Mouse (Mus musculus) kidney, postnatal 0 days (tissue): ENCODE measurements around the gene Creb1. TPM values are rescaled to one million over a fixed set of nuclear protein-coding genes. Genes with fewer than 3 reads are reported as not detected.

Source experiments
- ATAC-seq: fragments of 200-750 bp; cut with Nextera tagmentation; replicated peaks from 2 replicates; pipeline ENCODE4 v1.8.0; 2017; ENCODE audit warnings: low read depth, moderate number of reproducible peaks, moderate TSS enrichment, moderate library complexity; ENCODE audit not compliant: low FRiP score
- DNase-seq: peaks from one replicate; pipeline ENCODE4 v3.0.0-alpha.2; 2016; ENCODE audit warnings: low spot score
- H3K27ac ChIP-seq: fragments of 300-500 bp; sonication (generic); 2 replicates; pipeline ENCODE4 v1.5.1; 2014; ENCODE audit warnings: mild to moderate bottlenecking
- H3K27me3 ChIP-seq: fragments of 300-500 bp; sonication (generic); 2 replicates; pipeline ENCODE4 v1.6.1; 2014; ENCODE audit warnings: low read length, mixed read lengths; ENCODE audit not compliant: insufficient read depth
- H3K36me3 ChIP-seq: fragments of 300-500 bp; sonication (generic); 2 replicates; pipeline ENCODE4 v1.6.1; 2014; ENCODE audit warnings: low read length, mixed read lengths; ENCODE audit not compliant: insufficient read depth
- H3K4me1 ChIP-seq: fragments of 300-500 bp; sonication (generic); replicated peaks from 2 replicates; pipeline ENCODE4 v1.6.1; 2014; ENCODE audit warnings: antibody characterized with exemption, low read length, mixed read lengths; ENCODE audit not compliant: insufficient read depth
- H3K4me2 ChIP-seq: fragments of 300-500 bp; sonication (generic); 2 replicates; pipeline ENCODE4 v1.6.1; 2014; ENCODE audit warnings: mild to moderate bottlenecking, low read length, moderate library complexity, mixed read lengths
- H3K4me3 ChIP-seq: fragments of 300-500 bp; sonication (generic); replicated peaks from 2 replicates; pipeline ENCODE4 v1.5.1; 2014; ENCODE audit warnings: low read depth, low read length
- H3K9ac ChIP-seq: fragments of 300-500 bp; sonication (generic); 2 replicates; pipeline ENCODE4 v1.6.1; 2014; ENCODE audit warnings: low read depth, low read length
- H3K9me3 ChIP-seq: fragments of 300-500 bp; sonication (generic); replicated peaks from 2 replicates; pipeline ENCODE4 v1.6.1; 2016; ENCODE audit warnings: low read length, inconsistent platforms, mixed read lengths
- CTCF ChIP-seq: IDR thresholded peaks from 2 replicates; pipeline ENCODE4 v1.5.1; 2016; ENCODE audit warnings: antibody characterized with exemption, low read depth, mild to moderate bottlenecking, moderate library complexity
- WGBS: fragments of 180-500 bp; shearing (Covaris S2); extraction: QIAGEN DNeasy Blood & Tissue Kit; methylation state at CpG from one replicate; pipeline ENCODE4 v1.1.7; 2014; 5-methylcytosine and 5-hydroxymethylcytosine counted together
- polyA plus RNA-seq: library from polyadenylated mRNA; unstranded; fragments of >200 nt; fragmentation: Nextera tagmentation; extraction: Ambion mirVana; gene quantifications from 2 replicates; pipeline ENCODE4 v1.2.1, GENCODE M21; 2015

The Creb1 gene
- polyA plus RNA-seq, 1 experiment from 2014 or later, result 18.1 TPM

DNA sequence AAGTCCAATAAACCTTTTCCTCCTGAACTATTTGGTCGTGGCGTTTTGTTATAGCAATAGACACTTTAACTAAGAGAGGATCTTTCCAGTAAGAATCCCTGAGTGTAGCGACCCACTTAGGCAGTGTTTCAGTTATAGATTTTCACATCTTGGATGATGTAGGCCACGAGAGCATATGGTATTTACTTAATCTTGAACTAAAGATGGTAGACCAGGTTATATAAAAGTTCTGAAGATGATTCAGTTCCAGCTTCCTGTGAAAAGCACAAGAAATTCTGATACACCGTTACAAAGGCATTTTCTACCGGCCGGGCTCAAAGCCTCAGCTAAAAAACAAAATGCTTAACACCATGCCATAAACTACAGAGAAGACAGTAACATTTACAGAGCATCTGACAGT is 18.3 kb upstream of the Creb1 start:
- WGBS, result 85% methylated on average over 7 of the region's 7 CpGs

DNA sequence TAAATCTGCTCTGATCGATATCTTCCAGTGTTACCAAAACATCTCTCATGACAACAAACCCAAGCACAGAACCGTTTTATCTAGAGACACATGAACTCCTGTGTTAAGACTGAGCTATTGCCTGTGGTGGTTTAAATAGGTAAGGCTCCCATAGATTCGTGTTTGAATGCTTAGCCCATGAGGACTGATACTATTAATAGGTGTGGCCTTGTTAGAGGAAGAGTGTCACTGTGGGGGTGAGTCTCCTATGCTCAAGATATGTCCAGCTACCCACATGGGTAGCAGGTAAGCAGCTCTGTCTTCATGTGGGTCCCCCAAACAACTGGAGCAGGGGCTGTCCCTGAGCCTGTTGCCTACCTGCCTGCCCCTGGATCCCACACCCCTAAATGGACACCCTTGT is 15.9 kb upstream of the Creb1 start:
- Histone ChIP-seq H3K27ac (no peak overlapping the region), H3K9me3 (no peaks in the 10 kb centered on the region), H3K36me3 (no peaks in the 10 kb centered on the region), H3K4me3 (no peak overlapping the region), H3K4me2 (no peak overlapping the region), H3K4me1 (no peaks in the 10 kb centered on the region), H3K27me3 (no peaks in the 10 kb centered on the region), H3K9ac (no peak overlapping the region)
- DNase-seq (no peak), ATAC-seq (no peak)
- no peak for TF ChIP-seq CTCF
- WGBS, result 72% methylated on average over 3 of the region's 3 CpGs

More for the DNA sequence above, 18.3 kb upstream of the Creb1 start:
- H3K9ac ChIP-seq, result no peak overlapping the region
- H3K4me1 ChIP-seq, result no peaks in the 10 kb centered on the region
- DNase-seq (no peak), ATAC-seq (no peak)
- no peaks in the 10 kb centered on the region for H3K36me3 ChIP-seq
- no peaks in the 10 kb centered on the region for H3K27me3 ChIP-seq
- H3K27ac ChIP-seq, result no peak overlapping the region
- H3K4me3 ChIP-seq, result no peak overlapping the region
- no peaks in the 10 kb centered on the region for H3K9me3 ChIP-seq
- TF ChIP-seq CTCF, result no peak
- no peak overlapping the region for H3K4me2 ChIP-seq

DNA sequence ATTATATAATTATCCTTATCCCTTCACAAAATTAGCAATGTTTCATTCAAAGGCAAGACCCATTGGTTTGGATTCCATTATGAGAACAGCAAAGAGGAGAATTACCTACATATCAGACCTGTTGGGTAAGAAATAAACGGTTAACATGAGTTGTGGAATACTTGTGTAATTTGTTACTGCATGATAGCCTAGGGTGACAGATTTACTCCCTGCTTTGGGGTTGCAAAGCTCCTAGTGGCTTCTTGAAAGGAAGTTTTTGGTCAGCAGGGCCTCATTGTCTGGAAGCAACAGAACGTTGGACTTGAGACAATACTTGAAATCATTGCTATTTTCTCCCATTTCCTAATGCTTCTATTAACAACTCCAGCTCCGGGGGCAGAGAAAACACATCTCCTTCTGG is 14.0 kb upstream of the Creb1 start:
- H3K36me3 ChIP-seq, result no peaks in the 10 kb centered on the region
- H3K4me3 ChIP-seq, result no peak overlapping the region
- H3K27me3 ChIP-seq, result no peaks in the 10 kb centered on the region
- DNase-seq (no peak), ATAC-seq (no peak)
- H3K27ac ChIP-seq, result no peak overlapping the region
- no peaks in the 10 kb centered on the region for H3K9me3 ChIP-seq
- H3K4me1 ChIP-seq, result no peaks in the 10 kb centered on the region
- WGBS, result 68% methylated on average over 3 of the region's 3 CpGs
- H3K9ac ChIP-seq, result no peak overlapping the region
- H3K4me2 ChIP-seq, result no peak overlapping the region
- TF ChIP-seq CTCF, result no peak

DNA sequence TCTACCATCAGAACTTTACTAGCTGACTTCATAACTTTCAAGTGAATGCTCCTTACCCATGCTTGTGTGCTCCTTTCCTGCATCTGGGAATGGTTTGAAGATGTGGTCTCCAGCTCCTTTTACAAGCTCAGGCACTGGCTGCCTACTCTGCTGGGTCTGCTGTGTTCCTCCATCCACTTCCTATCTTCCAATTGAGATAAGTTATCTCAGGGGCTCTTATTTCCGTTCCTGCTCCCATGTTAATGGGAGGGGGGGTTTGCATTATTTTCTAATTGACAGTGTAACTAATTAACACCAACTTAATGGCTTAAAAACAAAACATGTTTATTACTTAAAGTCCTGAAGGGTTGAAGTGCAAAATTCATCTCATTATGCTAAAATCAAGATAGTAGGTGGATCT is 13.1 kb upstream of the Creb1 start:
- Histone ChIP-seq H3K27me3 (no peaks in the 10 kb centered on the region), H3K9ac (no peak overlapping the region), H3K36me3 (no peaks in the 10 kb centered on the region), H3K4me2 (no peak overlapping the region), H3K4me3 (no peak overlapping the region), H3K4me1 (no peaks in the 10 kb centered on the region), H3K27ac (no peak overlapping the region), H3K9me3 (no peaks in the 10 kb centered on the region)
- TF ChIP-seq CTCF, result no peak
- no peak for ATAC-seq
- 52% methylated on average over 1 of the region's 1 CpGs for WGBS
- no peak for DNase-seq

DNA sequence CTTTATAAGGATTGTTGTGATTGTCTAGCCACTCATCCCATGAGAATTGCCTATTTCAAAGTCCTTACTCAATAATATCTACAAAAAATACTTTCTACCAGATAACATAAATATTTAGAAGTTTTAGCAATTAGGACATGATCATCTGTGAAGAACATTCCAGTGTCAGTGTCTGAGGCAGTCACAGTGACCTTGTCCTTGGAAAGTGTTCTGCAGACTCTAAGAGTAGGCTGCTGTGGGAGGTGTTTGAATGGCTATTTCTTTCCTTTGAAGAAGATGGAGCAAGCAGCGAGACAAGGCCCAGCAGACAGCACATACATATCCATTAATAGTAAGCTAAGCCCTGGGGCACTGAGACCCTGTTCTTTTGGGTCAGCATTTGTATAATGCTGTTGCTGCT is 12.5 kb upstream of the Creb1 start:
- no peak for ATAC-seq
- Histone ChIP-seq H3K4me1 (no peaks in the 10 kb centered on the region), H3K4me2 (no peak overlapping the region), H3K9ac (no peak overlapping the region), H3K36me3 (no peaks in the 10 kb centered on the region), H3K4me3 (no peak overlapping the region), H3K9me3 (no peaks in the 10 kb centered on the region), H3K27me3 (no peaks in the 10 kb centered on the region), H3K27ac (no peak overlapping the region)
- DNase-seq, result no peak
- WGBS, result 53% methylated on average over 1 of the region's 1 CpGs
- no peak for TF ChIP-seq CTCF

DNA sequence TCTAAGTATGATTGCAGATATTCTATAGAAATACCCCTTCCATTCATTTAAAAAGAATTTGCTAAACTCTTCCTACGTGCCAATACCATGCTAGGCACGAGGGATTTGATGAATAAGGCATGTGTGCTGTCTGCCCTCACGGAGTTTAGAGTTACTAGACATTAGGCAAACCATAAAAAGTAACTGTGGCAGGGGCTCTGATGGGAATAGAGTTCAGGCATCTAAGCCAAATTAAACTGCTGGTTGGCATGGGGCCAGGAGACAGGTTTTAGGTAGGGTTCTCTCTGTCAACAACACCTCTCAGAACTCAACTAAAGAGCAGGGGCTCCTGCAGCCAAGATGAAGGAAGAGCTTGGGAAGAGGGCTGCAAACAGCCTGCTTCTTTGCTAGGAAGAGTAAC is 10.7 kb upstream of the Creb1 start:
- WGBS, result 47% methylated on average over 3 of the region's 3 CpGs
- no peaks in the 10 kb centered on the region for H3K9me3 ChIP-seq
- no peak for TF ChIP-seq CTCF
- no peak overlapping the region for H3K4me2 ChIP-seq
- DNase-seq (no peak), ATAC-seq (no peak)
- no peak overlapping the region for H3K27ac ChIP-seq
- no peak overlapping the region for H3K9ac ChIP-seq
- H3K36me3 ChIP-seq, result no peaks in the 10 kb centered on the region
- no peaks in the 10 kb centered on the region for H3K27me3 ChIP-seq
- no peak overlapping the region for H3K4me3 ChIP-seq
- no peaks in the 10 kb centered on the region for H3K4me1 ChIP-seq

DNA sequence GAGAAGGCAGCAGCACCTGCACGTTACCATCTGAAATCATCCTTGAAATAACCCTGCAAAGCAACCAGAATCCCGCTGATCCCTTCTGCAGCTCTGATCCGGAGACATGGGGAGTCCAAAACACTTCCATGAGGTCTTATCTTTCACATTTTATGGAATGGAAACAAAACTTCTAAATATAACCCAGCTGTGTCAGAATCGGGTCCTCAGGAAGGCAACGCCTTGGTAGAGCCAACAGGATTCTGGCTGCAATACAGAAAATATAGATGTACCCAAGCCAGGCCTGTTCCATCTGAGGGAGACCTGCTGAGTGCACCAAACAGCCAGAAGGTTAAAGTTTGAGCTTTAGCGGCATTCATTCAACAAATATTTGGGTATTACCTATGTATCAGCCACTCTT is 9.8 kb upstream of the Creb1 start:
- no peaks in the 10 kb centered on the region for H3K27me3 ChIP-seq
- H3K4me2 ChIP-seq, result no peak overlapping the region
- no peak overlapping the region for H3K4me3 ChIP-seq
- ATAC-seq, result no peak
- no peak for DNase-seq
- WGBS, result 77% methylated on average over 6 of the region's 6 CpGs
- no peak overlapping the region for H3K9ac ChIP-seq
- no peak overlapping the region for H3K27ac ChIP-seq
- no peaks in the 10 kb centered on the region for H3K4me1 ChIP-seq
- H3K36me3 ChIP-seq, result no peaks in the 10 kb centered on the region
- no peak for TF ChIP-seq CTCF
- no peaks in the 10 kb centered on the region for H3K9me3 ChIP-seq
